Mouse (Mus musculus): ENCODE measurements around the gene Upp1.
"Not testable (repeated sequence)": the region's sequence is repeated elsewhere in the genome, so short reads cannot be mapped to it uniquely, and the experiment has no call there.

Gene Upp1

GRCm38 (mm10) chr11:9118050-9118420 lies at the start of gene Upp1:
Upp1 (plus strand) TSS chr11:9118103.
- DNase-seq (ENCODE audit: low spot score), result no peak

GRCm38 (mm10) chr11:9076444-9076843 lies 41.5 kb upstream of the Upp1 start:
- DNase-seq (ENCODE audit: low spot score), result no peak

DNA sequence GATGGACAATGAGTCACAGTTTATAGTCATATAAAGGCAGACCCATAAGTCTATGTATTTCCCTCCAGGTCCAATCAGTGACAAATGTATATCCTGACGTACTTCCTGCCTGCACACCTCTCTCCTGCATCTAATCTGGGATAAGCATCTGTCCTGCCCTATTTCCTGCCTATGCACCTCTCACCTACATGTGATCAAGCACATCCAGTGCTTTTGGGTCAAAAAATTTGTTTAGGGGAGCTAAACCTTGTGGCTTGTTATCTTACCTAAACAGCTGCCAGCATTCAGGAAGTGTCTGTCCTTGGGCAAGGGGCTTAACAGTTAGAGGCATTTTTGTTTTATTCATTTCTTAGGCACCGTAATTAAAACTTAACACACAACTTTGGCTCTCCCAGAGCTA lies 4.7 kb upstream of the Upp1 start:
- DNase-seq (ENCODE audit: low spot score), result no peak

- no peak for DNase-seq (ENCODE audit: low spot score)
These were observed 2.4 kb upstream of the Upp1 start for GRCm38 (mm10) chr11:9115367-9116120.

GRCm38 (mm10) chr11:9116121-9116520 lies 1.8 kb upstream of the Upp1 start:
- no peak for DNase-seq (ENCODE audit: low spot score)

GRCm38 (mm10) chr11:9116916-9117315 lies 987 bp upstream of the Upp1 start:
- no peak for DNase-seq (ENCODE audit: low spot score)

DNA sequence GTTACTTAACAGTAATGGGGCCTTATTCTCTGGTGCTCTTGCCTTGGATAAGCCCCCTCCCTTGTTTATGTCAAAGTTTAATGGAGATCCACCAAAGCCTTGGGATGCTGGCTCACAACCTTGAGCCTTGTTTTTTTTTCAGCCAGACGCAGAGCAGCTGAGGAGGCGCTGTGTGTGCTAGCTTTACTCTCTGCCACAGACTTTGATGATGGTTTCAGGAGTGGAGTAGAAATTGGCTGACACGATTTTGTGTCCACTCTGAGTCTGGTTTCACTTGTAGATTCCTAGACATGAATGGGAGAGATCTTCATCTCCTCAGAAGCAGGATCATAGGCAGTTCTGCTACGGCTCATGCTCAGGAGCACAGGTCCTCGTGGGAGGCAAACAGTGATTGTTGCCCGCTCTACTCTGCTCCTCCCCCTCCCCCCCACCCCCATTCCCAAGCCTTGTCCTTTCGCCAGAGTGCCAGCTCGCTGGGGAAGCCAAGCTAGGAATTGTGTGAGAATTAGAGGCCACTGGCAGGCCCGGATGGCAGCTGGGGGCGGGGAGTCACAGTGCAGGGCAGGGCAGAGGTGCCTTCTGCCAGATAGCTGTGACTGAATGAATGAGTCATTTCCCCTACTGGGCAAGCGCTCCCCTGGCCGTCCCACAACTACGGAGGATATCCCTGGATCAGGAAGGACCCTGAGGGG lies 399 bp upstream of the Upp1 start:
- no peak for DNase-seq (ENCODE audit: low spot score)

- DNase-seq (ENCODE audit: low spot score), result no peak
These were observed 668 bp downstream of the Upp1 start for GRCm38 (mm10) chr11:9118421-9119121.

DNA sequence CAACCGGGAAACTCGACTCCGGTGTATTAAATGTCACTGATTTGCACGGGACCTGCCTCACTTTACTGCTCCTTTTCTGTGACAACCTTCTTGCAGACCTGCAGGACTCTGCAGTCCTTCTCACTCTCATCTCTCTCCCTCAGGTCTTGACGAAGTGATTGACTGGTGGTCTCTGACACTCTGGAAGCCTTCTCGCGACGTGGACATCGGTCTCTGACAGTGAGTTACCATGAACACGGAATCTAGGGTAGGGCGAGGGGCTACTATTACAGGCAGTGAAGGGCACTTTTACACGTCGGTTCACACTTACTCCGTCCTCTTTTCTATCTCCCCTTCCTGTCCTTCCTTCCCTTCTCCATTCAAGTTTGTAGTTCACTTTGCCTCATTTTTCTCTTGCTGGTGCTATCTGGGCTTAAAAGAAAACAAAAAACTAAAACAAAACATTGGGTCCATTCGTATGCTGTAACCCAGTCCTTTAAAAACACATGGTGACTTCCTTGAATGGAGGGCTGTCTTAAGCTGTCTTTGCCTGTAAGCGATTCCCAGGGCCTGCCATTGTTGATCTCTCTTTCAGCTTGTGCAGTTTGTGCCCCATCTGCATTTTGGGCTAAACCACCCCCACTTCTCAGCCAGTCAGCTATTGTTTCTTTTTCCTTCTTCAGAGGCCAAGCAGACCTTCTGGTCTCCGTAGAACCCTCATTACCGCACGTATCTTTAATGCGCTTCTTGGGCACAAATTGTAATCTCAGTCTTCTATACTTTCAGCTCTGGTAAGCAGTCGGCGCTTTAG lies 1.5 kb downstream of the Upp1 start:
- no peak for DNase-seq (ENCODE audit: low spot score)

DNA sequence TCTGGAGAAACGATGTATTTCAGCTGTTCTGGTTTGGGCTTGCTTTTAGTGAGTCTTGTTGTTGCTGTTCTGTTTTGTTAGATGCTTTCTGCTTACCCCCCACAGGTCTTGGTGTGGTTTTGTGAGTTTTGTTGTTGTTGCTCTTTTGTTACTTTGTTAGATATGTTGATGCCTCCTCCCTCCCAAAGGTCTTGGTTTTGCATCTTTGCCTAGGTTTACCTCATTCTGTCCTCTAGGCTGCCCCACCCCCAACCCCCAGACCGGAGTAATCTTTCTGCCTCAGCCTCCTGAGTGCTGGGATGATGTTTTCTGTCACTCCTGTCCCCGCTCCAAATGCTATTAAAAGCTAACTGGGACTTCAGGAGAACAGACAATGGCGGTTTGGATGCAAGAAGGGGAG lies 4.4 kb downstream of the Upp1 start:
- DNase-seq (ENCODE audit: low spot score), result no peak

GRCm38 (mm10) chr11:9126373-9127107 lies 8.6 kb downstream of the Upp1 start:
- DNase-seq (ENCODE audit: low spot score), result no peak

DNA sequence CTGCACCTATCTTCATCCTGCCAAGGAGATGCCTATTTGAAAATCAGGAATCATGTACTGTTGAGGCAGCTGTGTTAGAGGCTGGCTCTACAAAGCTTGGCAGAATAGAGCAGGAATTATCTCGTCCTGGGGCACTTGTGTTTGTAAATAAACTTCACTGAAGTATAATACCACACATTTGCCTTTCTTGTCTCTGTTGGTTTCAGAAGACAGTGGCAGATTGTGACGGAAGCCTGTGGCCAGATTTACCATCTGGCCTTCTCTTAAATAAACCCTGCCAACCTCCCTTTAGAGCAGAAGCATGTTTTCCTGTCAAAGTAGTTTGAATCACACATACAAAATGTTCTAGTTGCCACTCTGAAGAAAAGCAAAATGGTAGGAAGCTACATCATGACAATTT lies 10.2 kb downstream of the Upp1 start:
- no peak for DNase-seq (ENCODE audit: low spot score)

- DNase-seq (ENCODE audit: low spot score), result no peak
These were observed 11.6 kb downstream of the Upp1 start for GRCm38 (mm10) chr11:9129528-9129927.

- DNase-seq (ENCODE audit: low spot score), result no peak
These were observed 13.8 kb downstream of the Upp1 start for GRCm38 (mm10) chr11:9131688-9132087.

DNA sequence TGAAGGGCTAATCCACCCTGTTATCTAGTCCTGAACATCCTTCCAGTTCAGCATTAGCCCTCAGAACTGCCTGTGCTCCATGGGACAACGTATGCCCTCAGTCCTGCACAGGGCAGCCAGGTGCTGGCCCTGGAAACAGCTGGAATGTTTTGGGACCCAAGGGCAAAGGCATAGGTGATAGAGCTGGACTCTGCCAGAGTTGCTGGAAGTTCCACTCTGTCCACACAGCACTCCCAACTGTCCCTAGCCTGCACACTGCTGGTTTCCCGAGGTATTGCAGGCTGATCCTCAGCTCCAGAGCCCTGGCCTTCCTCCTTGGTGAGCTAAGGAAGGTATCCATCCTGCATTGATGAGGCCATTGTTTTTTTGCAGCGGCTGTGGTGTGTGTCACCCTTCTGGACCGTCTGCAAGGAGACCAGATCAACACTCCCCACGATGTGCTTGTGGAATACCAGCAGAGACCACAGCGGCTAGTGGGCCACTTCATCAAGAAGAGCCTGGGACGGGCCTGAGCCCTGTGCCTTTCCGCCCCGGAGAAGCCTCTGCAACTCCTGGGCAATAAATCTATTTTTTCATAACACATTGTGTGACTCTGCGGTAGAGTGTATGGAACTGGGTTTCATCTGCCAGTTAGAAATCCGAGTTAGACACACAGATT lies 17.8 kb downstream of the Upp1 start:
- no peak for DNase-seq (ENCODE audit: low spot score)

- peak; percentile 84 for DNase-seq (ENCODE audit: low spot score)
These were observed 18.6 kb downstream of the Upp1 start for GRCm38 (mm10) chr11:9136471-9136870.

DNA sequence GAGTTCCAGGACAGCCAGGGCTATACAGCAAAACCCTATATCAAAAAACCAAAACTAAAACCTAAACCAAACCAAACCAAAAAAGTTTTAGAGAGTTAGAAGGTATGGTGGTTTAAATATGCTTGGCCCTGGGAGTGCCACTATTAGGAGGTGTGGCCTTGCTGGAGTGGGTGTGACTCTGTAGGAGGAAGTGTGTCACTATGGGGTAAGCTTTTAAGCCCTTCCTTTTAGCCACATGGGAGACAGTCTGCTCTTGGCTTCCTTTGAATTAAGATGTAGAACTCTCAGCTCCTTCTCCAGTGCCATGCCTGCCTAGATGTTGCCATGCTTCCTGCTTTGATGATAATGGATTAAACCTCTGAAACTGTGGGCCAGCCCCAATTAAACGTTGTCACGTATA lies 27.2 kb downstream of the Upp1 start:
- DNase-seq (ENCODE audit: low spot score), result no peak

DNA sequence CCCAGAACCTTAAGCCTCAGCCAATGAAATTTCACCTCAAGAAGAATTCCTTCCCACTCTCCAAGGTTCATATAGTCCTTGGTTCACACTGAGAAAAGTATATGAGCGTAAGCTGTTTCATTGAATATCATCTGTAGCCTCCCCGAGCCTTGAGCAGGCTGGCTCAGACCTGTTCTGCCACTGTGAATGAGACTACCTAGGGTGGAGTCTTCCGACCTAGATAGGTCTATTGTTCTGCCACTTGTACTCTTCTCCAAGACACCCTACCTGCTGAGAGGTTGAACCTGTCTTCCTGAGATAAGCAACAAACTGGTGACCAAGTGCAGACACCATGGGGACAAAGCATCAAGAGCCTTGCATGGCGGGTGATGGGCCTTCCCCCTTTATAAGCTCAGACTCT lies 28.2 kb downstream of the Upp1 start:
- DNase-seq (ENCODE audit: low spot score), result no peak

DNA sequence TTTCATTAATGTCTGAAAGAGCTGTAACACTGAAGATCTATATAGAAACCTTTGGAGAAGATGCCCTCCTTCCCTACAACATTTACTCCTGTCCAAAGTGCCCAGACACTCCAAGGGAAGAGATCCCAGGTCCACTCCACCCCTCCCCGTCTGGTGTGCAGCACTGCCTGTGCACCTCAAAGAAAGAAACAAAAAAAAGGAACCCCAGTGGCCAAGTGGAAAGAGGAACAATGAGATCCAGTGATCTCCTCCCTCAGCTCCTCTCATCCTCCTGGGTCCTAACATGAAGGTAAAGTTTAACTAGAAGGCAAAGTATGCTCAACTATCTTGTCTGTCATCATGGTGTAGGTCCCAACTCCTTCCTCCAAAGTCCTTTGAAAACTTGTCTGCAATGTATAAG lies 28.8 kb downstream of the Upp1 start:
- no peak for DNase-seq (ENCODE audit: low spot score)

DNA sequence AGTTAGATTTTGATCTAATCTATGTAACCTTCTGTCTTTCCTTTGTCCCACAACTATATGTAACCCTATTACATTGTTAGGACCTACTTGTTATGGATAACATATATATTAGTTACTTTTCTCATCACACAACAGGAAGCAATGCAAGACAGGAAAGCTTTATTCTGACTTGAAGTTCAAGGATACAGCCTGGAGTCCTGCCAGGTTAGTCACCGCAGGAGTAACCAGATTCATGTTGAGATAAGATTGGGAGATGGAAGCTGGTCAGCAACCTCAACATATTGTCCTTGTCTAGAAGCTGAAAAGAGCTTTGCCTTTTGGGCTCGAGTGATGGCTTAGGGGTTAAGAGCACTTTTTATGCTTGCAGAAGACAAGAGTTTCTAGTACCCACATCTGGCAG lies 30.3 kb downstream of the Upp1 start:
- no peak for DNase-seq (ENCODE audit: low spot score)

GRCm38 (mm10) chr11:9150403-9150802 lies 32.5 kb downstream of the Upp1 start:
- not testable (repeated sequence) for DNase-seq (ENCODE audit: low spot score)

Measured in testis, postnatal 10 days (tissue).